Mouse (Mus musculus): ENCODE results near the gene Chtop.

The Chtop gene

DNA sequence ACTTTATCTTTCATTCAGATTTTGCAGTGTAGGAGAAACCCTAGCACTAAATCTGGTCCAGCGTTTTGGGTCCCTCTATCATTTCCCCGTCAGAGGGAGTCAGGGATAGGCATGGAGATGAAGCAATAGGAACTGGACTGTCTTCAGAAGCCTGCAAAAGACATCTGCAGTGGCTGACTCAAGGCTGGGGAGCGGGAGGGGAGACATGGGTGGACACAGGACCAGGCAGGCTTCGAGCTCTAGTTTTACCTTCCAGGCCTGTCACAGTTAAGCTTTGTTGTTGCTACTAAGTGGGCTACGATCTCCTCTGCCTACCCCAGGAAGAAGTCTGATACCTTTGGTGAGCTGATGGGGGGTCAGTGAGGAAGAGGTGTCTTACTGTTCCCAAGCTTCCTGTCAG, 3.0 kb upstream of the Chtop start:
- DNase-seq (ENCODE audit: low read depth, low spot score) = no peak

DNA sequence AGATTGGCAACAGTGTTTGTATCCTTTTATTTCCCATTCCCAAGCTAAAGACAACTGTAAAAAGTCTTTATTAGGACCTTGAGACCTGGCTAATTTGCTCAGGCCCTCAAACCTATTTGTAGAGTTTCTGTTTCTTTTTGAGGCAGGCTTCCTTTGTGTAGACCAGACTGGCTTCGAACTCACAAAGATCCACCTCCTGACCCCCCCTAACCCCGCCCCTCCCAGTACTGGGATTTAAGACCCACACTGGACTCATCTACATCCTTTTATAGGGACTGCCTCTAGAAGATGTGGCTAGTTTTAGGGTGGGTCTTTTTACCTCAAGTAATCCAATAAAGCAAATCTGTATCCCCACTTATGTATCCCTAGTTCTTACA, 437 bp upstream of the Chtop start:
- peak; percentile 26 for DNase-seq (ENCODE audit: low read depth, low spot score)

DNA sequence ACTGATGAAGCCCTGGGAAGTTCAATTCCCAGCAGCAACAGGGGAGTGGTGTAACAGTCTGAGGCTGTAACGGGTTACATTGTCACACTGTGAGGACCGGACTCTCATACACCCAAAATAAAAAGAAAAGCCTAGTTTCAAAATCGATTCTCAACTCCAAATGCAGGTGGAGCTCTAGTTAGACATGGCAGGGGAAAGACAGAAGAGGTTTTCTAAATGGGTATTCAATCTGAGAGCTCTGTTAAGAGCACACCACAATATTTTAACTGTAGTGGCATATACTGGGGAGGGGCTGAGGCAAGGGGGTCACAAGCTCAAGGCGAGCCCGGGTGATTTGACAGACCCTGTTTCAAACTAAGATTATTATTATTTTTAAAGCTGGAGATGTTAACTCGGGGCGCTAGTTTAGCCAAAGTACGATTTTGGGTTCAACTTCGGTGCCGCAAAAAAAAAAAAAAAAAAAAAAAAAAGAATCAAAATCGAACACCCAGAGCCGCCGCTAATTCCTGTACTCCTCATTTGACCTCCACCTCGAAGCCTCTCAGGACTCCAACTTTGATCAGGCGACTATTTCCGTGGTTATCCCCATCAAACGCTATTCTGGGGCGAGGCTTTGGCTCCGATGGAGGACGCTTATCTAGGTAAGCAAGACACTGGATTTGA, 880 bp downstream of the Chtop start:
- no peak for DNase-seq (ENCODE audit: low read depth, low spot score)

DNA sequence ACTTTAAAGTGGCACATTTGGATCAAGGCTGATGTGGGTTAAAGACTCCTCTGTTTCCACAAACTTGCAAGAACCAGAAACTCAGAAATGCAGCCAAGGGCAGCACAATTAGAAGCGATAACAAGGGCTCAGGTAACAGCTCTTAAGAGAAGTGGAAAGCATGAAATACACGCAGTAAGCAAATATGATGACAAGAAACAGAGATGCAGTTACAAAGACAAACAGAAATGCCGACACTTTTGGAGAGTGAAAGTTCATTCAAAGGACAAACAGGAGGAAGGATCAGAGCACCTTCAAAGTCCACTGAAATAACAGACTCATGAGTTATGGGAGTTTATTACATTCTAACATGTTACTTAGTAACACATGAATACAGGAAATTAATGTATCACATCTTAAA, 2.9 kb downstream of the Chtop start:
- no peak for DNase-seq (ENCODE audit: low read depth, low spot score)

DNA sequence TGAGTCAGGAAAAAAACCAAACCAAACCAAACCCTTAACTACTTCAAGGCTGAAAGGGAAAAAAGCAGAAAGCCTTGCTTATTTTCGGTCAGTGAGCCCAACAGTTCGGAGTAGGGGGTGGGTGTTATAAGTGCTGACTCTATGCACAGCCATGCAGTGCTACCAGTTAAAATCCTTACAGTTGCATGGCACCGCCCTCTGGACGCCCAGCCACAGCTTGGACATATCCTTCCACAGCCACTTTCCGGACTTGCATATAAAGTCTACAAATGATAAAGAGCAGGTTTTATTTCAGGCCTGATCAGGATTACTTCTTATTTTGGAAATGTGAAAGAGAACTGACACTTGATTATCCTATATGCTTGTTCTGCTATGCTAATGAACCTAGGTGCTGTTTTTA, 4.1 kb downstream of the Chtop start:
- no peak for DNase-seq (ENCODE audit: low read depth, low spot score)

DNA sequence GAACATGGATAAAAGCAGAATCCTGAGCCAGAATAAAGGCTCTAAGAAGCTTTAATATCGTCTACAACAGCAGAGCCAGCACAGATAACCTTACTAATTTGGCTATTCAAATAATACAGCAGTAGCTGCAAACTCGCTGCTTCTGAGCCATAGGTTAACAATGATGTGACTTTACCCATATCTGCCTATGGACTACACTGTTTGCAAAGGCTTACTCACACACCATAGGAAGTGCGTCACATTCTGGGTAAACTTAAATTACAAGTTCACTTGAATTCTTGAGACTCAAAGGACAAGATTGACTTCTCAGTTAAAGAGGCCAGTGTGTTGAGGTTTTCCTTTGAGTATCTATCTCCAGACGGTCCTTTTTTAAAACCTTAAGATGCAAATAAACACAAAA, 5.9 kb downstream of the Chtop start:
- no peak for DNase-seq (ENCODE audit: low read depth, low spot score)

DNA sequence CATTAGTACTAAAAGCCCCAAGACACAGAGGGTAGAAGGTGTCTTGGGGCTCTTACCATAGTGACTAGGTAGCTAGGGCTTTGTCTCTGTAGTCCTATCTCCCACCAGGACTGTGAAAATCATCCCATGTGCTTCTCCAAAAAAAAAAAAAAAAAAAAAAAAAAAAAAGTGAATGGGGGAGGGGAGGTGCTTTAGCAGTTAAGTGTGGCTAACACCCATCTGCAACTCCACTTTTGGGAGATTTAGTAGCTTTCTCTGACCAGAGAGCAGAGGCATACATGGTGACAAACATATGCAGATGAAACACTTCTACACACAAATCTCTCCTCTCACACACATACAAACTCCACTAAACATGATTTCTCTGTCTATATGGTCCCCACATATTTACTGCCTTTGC, 11.7 kb downstream of the Chtop start:
- no peak for DNase-seq (ENCODE audit: low read depth, low spot score)

DNA sequence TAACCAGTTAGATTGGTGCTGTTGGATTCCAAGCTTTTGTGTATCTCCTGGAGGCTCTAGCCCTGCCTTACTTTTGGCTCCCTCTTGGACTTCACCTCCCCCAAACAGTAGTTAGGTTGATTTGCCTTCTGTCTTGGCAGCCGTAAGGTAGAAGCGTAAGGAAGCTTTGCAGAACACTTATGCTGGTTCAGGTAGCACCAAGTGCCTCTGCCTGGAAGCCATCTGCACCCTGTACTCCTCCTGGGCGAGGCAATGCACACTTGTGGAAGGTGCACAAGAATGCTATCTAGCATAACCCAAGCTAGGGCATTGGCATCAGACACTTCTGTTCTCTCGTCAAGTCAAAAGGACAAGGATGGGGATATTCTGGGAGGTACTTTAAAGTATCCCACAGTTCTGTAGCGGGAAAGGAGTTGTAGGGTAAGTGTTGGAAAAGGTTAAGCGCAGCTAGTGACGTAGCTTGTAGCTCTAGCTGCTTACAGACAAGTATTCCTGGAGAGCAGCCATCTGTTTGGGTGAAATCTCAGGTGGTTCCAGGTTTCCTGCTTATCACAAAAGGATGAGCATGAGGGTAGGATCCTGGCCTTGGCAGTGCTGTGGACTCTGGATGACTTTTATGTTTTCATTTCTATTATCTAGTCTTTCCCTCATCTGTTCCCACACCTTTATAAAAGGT, 13.3 kb downstream of the Chtop start:
- DNase-seq (ENCODE audit: low read depth, low spot score) = no peak

DNA sequence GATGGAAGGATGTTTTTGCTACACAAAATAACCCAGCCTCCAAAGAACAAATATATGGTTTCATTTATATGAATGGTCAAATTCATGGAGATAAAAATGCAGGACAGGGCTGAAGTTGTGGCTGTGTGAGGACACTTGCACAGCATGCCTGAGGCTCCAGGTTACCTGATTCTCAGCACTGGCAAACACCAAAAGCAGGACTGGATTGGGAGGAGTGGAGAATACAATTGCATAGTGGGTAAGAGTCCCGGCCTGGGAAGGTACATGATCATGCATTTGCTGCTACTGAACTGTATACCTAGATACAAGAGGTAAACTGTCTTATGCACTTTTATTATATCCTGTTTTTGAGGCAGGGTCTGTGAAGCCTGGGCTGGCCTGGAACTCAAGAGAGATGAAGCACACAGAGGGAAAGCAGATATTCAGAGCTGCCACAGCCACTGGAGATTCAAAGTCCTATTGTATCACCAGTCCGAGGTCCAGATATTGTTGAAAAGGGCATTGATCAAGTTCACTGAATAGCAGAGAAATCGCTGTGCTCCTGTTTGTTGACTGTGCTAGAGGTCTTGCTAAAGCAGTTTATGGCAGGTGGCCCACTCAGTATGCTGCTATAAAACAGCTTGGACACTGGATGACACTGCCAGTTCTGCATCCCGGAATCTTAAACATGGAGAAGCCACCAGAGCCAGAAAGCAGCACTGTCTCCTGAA, 15.3 kb downstream of the Chtop start:
- DNase-seq (ENCODE audit: low read depth, low spot score) = no peak

DNA sequence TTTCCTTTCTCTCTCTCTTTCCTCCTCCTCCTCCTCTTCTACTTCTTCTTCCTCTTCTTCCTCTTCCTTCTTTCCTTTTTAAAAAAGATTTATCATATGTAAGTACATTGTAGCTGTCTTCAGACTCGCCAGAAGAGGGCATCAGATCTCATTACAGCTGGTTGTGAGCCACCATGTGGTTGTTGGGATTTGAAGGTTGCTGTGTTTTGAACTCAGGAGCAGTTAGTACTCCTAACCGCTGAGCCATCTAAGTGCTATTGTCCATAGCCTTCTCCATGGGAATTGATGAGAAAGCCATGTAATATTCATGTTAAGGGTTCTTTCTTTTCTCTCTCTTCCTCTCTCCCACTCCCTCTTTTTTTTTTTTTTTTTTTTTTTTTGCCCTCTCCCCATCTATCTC, 17.9 kb downstream of the Chtop start:
- no peak for DNase-seq (ENCODE audit: low read depth, low spot score)

DNA sequence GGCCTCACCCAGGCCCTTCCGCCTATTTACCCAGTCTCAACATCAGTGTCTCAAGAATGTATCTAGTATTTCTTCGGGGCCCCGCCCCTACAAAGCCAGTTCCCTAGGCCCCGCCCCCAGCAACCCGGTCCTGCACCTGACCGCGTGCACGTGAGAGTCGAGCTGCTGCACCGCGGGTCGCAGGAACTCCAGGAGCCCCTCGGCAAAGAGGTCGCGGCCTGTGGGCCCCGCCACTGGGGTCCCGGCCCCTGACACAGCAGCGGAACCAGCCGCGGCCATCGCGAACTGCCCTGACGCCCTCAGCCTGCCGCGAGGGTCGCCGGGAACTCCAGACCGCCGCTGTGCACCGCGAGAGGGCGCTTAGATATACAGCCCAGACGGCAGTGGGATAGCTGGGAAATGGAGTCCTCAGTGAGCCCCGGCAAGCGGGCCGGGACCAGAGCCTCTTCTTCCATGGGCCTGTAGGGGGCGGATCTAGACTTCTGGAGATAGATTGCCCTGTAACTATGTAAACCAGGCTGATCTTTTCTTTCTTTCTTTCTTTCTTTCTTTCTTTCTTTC, 18.5 kb downstream of the Chtop start, which contains the start of gene Snapin:
TSS of gene Snapin (minus strand) at position 338 of the 561 bp plus-strand sequence.
- DNase-seq (ENCODE audit: low read depth, low spot score) = peak; percentile 89

DNA sequence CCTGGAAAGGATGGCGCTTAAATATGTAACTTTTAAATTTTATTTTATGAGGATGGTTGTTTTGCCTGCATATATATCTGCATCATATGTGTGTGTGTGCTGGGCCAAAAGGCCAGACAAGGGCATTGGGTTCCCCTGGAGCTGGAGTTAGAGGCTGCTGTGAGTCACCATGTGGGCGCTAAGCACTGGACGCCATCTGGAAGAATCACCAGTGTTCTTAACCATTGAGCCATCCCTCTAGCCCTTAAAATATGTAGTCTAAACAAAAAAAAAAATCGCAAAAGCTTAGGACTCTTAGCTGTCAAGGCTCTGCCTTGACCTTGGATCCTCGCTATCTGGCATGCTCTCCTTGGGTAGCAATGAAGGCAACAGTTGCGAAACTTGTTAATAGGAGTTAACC, 20.7 kb downstream of the Chtop start:
- DNase-seq (ENCODE audit: low read depth, low spot score) = no peak

DNA sequence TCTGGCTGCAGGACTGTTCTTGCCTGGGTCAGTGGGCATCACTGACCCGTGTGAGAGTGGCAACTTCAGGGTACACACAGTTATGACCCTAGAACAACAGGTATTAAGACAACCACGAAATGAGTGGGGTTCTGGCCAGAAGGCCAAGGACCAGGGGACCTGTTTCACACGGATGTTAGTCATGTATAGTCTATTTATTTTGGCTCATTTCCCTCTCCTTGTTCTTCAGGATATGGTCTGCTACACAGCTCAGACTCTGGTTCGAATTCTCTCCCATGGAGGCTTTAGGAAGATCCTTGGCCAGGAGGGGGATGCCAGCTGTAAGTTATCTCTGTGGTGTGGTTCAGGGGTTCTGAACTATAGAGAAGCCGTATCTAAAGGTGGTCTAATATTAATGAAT, 22.3 kb downstream of the Chtop start:
- DNase-seq (ENCODE audit: low read depth, low spot score) = no peak

DNA sequence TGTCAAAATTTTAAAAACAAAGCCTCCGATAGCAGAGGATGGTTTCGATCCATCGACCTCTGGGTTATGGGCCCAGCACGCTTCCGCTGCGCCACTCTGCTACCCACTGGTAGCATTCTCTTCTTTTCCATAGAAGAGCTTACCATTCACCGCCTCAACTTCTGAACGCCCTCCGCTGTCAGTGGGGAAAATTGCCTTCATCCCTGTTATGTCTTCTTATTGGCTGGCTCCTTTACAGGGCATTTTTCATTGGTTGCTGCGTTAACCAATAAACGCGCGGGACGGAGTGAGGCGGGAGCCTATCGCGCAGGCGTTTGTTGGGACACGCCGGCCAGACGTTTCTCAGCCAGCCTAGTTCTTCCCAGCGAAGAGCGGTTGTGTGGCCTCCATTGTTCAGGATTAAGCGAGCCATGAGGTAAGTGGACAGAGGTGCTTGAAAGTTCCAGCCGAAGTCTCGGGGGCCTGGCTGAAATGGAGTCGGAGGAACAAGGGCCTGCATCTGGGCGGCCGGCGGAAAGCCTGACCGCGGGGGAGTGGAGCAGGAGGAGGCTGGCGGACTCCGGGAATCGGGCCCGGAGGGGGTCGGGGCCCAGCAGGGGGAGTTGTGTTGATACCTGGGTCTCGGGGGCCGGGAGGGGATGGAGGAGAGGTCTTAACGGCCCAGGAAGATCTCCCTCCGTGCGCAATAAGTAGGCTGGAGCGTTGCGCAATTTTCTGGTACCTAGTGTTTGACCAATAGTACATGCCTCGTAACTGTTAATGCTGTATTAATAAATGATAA, 33.3 kb downstream of the Chtop start, which contains the start of gene Ilf2:
TSS of gene Ilf2 (plus strand) at position 296 of the 781 bp plus-strand sequence.
- peak; percentile 90 for DNase-seq (ENCODE audit: low read depth, low spot score)

DNA sequence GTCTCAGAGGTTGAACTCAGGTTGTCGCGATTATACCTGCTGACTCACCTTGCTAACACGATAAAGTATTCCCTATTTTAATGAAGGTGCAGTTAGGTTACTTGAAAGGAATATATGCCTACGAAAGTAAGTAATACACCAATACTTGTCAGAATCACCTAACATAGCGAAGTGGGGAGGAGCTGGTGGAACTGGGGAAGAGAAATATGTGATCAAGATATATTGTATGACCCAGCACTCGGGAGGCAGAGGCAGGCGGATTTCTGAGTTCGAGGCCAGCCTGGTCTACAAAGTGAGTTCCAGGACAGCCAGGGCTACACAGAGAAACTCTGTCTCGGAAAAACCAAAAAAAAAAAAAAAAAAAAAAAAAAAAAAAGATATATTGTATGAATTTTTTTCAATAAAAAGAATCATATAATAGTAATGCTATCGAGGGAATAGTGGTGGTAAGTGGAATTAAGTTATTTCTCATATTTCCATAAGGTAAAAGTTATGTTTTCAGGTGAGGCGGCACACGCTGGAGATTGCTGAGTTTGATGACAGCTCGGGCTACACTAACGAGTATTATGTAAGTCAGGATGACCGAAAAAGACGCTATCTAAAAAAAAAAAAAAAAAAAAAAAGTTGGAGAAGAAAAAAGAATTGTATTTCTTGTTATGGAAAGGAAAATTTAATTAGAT, 34.0 kb downstream of the Chtop start:
- no peak for DNase-seq (ENCODE audit: low read depth, low spot score)

DNA sequence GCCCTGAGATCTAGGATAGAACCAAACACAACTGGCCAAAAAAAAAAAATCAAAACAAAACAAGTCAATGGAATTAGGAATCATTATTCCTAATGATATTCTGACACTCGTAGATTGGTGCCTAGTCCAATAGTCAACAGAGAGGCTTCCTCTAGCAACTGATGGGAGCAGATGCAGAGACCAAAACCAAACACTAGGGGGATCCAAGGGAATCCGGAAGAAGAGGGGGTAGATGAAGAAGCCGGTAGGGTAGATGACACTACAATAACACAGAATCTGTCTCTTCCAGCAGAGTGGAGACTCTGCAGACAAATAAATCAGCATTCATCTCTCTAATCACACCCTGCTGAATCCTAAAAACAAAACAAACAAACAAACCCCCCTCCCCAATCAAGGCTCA, 37.1 kb downstream of the Chtop start:
- DNase-seq (ENCODE audit: low read depth, low spot score) = no peak

DNA sequence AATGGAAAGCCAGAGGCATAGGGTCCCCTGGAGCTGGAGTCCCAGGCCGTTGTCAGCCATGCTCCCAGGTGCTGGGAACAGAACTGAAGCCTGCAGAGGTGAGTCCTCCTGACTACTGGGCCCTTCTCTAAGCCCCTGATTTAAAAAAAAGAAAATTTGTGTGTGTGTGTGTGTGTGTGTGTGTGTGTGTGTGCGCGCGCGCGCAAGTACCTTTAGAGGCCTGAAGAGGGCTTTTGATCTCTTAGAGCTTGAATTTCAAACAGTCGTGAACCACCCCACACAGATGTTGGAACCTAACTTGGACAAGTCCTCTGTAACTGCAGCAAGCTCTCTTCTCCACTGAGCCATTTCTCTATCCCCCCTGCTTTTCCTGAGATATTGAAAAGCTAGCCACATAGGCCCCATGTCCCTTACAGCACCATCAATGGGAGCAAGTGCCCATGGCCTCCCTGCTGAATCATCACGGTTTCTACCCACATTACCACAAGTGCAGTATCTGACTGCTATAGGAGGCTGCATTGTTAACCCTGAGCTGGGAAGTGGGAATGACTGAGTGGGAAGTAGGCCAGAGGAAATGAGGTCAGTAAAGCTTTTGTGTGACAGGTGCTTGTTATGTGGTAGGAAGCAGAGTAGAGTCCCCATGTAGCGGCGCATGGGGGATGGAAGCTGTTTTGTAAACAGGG, 41.5 kb downstream of the Chtop start:
- DNase-seq (ENCODE audit: low read depth, low spot score) = no peak

DNA sequence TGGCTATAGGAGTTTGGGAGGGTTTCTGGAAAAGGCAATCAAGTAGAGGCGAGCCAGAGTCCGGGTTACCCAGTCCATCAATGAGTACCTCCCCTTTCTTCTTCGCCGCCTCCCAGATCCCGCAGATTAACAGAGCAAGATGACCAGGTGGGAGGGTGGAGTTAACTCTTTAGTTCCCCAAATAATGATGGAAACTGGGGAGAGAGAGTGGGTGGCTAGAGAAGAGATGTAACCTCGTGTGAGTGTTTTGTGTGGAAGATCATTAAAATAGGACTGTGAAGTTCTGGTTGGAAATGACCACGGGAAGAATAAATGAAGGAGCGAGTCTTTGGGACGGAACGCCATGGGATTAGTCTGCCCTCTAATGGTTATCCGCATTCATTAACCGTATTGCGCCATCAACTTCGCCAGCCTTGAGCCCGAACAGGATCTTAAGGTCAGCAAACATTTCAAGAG, 43.0 kb downstream of the Chtop start:
- peak; percentile 39 for DNase-seq (ENCODE audit: low read depth, low spot score)

DNA sequence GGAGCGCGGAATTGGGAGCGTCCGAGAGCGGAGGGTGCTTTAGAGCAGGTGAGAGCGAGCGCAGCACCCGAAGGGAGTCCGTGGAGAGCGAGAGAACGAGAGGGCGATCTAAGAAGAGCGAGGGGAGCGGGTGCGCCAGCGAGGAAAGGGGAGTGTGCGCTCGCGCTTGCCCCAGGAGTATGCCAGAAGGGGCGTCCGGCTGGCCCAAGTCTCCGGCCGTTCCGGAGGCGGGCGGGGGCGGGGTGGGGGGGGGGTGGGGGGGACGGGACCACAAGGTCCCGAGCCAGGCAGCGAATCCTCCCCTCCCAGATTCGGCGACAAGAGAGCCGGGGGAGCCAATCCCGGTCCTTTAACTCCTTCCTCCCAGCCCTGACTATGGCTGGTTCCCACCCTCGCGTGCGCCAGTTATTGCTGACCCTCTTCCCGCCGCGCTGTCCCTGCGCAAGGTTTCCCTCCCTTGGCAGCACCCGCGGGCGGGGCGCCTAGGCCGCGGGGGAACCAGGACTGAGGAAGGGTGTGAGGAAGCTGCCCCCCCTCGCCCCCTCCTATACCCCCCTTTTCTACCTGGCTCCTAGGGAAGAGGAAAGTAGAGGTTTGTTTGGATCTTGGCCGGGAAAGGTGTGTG, 43.5 kb downstream of the Chtop start, which contains the start of gene Npr1:
TSS of gene Npr1 (minus strand) at position 181 of the 625 bp plus-strand sequence.
- no peak for DNase-seq (ENCODE audit: low read depth, low spot score)
